Mouse (Mus musculus) testis, adult 2 months (tissue): ENCODE measurements around the gene Gm20479.

Experiments used
- CTCF ChIP-seq: fragments of 200-500 bp; IDR thresholded peaks from 2 replicates; pipeline ENCODE4 v1.5.1; 2012; ENCODE audit warnings: low read depth, mild to moderate bottlenecking, inconsistent platforms, low read length, moderate library complexity; ENCODE audit not compliant: control insufficient read depth, insufficient read depth, insufficient replicate concordance
- POLR2A ChIP-seq: fragments of 200-500 bp; IDR thresholded peaks from 2 replicates; pipeline ENCODE4 v1.6.1; 2012; ENCODE audit warnings: low read depth, mild to moderate bottlenecking, inconsistent platforms, low read length, moderate library complexity; ENCODE audit not compliant: control insufficient read depth

GRCm38 (mm10) chr7:27329326-27329947, 27.8 kb downstream of the Gm20479 start:
- TF ChIP-seq CTCF, result peak; percentile 44; the same call in 1 of the 2 replicates
- no peak for TF ChIP-seq POLR2A
